Mouse (Mus musculus) stomach, postnatal 0 days (tissue): Measurements from ENCODE around the gene Cntnap5a.

ENCODE experiments used
- CTCF ChIP-seq: IDR thresholded peaks from 2 replicates; pipeline ENCODE4 v1.5.1; 2016; ENCODE audit warnings: antibody characterized with exemption, low read depth, mild to moderate bottlenecking, moderate library complexity
- EP300 ChIP-seq: optimal IDR thresholded peaks from 2 replicates; pipeline ENCODE3; 2016; ENCODE audit warnings: antibody characterized with exemption

DNA sequence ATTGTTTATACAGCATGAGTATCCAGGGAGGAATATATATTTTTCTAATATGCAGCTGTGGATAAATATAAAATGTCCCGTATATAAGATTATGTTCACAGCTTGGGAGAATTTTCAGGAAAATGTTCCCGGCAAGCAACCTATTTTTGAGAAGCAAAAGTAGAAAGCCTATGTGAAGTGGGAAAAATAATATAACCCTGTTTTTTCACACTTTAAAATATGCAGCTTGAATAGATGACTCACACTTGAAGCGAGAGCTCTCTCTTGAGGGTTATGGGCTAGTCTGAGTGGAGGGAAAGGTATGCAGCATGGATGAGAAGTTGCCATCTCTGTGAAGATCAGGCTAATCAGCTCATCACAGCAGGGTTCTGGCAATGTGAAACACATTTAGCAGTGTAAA is 261.3 kb downstream of the Cntnap5a start:
- no peak for TF ChIP-seq EP300
- TF ChIP-seq CTCF = no peak
